Mouse (Mus musculus) adrenal gland, adult 10 weeks (tissue): ENCODE results near the gene Gbp7. TPM values are rescaled to one million over a fixed set of nuclear protein-coding genes. Genes with fewer than 3 reads are reported as not detected.

Source experiments
- polyA plus RNA-seq: library from polyadenylated mRNA; stranded (reverse); fragments of 350-450 nt; fragmentation: Illumina TruSeq; extraction: RNeasy Lipid Tissue Mini Kit (QIAGEN cat#74804); gene quantifications from one replicate; pipeline ENCODE4 v1.2.3, GENCODE M21; 2014; ENCODE audit warnings: low read depth, low replicate concordance

The Gbp7 gene
- polyA plus RNA-seq: 75.2 TPM

DNA sequence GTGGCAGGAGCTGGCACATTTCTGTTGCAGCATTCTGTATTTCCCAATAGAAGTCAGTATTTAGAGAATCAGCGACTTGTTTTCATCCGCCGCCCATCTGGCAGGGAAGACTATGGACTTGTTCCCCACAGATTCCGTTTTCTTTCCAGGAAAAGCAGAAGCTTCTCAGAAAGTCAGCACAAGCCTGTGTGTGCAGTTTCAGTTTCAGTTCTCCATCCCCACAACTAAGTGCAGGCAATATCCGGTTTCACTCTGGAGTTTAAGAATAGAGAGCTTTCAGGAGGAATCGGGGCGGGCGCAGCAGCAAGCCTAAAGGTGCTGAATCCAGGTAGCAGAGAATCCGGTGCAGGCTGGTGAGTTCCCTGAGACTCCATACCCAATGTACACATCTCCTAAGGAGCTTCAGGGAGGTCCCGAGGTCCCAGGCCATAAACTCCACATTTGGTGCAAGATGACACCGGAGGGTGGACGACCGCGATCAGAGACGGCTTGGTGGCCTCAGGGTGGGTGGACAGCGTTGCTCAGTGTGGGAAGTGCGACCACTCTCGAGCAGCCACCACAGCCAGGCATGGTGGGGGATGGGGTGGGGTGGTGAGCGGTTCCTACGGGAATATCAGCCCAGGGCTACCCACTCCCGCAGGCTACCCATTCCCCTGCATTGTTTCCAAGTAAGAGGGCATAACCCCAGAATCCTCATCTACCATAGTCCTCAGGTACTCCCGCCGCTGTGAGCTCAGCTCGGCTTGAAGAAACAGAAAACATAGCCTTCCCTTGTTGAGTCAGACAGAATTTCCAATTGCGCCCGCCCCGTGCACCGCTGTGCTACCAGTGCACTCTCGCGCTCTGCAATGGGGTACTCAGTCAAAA is at the start of gene Gbp7:
TSS of gene Gbp7 (plus strand) at position 256 of the 867 bp plus-strand sequence.

DNA sequence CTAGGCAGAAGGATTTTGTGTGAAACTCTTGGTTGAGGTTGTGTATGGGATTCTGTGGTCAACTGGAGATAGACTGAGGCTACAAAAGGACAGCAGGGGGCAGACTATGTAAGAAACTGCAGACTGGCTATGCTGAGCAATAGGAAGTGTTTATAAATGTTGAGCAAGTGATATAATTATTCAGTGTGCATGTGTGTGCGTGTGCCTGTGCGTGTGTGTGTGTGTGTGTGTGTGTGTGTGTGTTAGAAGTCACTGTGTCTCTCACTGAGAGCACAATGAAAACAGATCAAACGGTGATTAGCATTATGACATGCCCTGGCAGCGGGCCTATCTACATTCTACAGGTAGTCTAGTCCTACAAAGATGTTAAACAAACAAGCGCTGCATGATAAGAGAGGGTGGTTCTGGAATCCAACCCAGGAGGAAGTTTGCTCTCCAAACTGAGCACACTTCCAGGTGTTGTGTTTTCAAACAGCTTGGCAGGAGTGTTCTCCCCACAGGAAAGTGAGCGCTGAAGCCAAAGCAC is 36.5 kb upstream of the Gbp7 start, which contains the start of gene Gbp5:
TSS of gene Gbp5 (plus strand) at position 443 of the 526 bp plus-strand sequence.

DNA sequence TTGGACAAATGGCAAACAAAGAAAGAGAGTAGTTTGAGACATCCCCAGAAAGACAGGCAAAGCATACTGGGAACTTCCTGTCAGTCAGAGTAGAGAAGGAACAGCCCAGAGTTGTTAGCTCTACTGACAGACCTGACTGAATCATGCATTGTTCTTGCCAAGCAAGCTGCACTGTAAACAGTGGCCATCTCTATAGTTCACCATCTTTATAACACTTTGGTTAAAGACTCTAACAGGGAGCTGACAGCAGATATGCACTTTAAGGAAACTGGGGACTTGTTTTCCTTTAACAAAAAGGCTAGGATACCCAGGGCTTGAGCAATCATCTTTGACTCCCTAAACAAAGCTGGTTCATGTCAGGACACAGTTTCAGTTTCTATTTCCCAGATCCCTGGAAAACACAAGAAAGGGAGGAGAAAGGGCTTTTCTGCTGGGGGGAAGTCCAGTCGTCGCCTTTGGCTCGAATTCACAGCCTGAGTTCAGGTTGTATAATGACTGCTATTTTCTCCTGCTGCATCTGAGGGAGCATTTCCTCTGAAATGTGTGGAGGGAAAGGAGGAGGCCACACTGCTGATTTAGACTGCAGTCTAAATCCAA is 29.6 kb downstream of the Gbp7 start, which contains the start of gene Gbp3:
TSS of gene Gbp3 (plus strand) at position 395 of the 597 bp plus-strand sequence.

DNA sequence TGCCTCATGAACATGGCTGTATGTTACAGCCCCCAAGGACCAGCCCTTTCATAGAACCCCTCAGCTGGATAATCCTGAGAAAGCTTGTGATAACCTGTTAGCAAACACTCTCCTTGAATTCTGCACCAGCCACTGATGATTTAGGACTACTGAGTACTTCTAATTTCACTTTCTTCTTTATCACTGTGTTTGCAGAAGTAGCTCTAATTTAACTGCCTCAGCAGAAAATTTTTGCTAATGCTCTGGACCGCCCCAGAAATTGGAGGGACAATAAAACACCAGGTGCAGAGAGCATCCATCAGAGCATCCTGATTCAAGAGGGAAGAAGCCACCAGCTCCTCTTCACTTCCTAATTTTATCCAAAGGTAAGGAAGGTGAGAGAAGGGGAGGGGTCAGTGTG is 64.4 kb downstream of the Gbp7 start, which contains the start of gene Gbp2b:
TSS of gene Gbp2b (plus strand) at position 301 of the 400 bp plus-strand sequence.

Other genes with a start within 250 kb of the Gbp7 start
- gene Pdlim5, start 134.6 kb upstream of the Gbp7 start, polyA plus RNA-seq: 107 TPM
- 5.2 TPM for gene Gbp5, start 36.4 kb upstream of the Gbp7 start, polyA plus RNA-seq
- gene Gbp3, start 29.7 kb downstream of the Gbp7 start, polyA plus RNA-seq: 32.8 TPM
- 0.17 TPM for gene Gbp2b, start 64.5 kb downstream of the Gbp7 start, polyA plus RNA-seq
- gene Gbp2, start 90.3 kb downstream of the Gbp7 start, polyA plus RNA-seq: 51.0 TPM
- 47.5 TPM for gene Kyat3, start 170.7 kb downstream of the Gbp7 start, polyA plus RNA-seq
- gene Gtf2b, start 234.7 kb downstream of the Gbp7 start, polyA plus RNA-seq: 115 TPM